Mouse (Mus musculus) stomach, embryonic 16.5 days (tissue): ENCODE results near the gene Wdhd1. TPM values are rescaled to one million over a fixed set of nuclear protein-coding genes. Genes with fewer than 3 reads are reported as not detected.

ENCODE experiments used
- ATAC-seq: fragments of 200-750 bp; cut with Nextera tagmentation; 2 replicates; pipeline ENCODE4 v1.8.0; 2017; ENCODE audit warnings: moderate number of reproducible peaks, moderate TSS enrichment; ENCODE audit not compliant: insufficient read depth, low FRiP score
- H3K27ac ChIP-seq: fragments of 300-500 bp; sonication (generic); 2 replicates; pipeline ENCODE4 v1.5.1; 2014; ENCODE audit warnings: low read length
- H3K27me3 ChIP-seq: fragments of 300-500 bp; sonication (generic); 2 replicates; pipeline ENCODE4 v1.6.1; 2014; ENCODE audit warnings: low read length, control low read depth, mixed read lengths; ENCODE audit not compliant: control insufficient read depth, insufficient read depth
- H3K36me3 ChIP-seq: fragments of 300-500 bp; sonication (generic); 2 replicates; pipeline ENCODE4 v1.6.1; 2014; ENCODE audit warnings: low read length; ENCODE audit not compliant: control insufficient read depth, insufficient read depth
- H3K4me1 ChIP-seq: fragments of 300-500 bp; sonication (generic); 2 replicates; pipeline ENCODE4 v1.6.1; 2014; ENCODE audit warnings: low read length, control low read depth, mixed read lengths; ENCODE audit not compliant: control insufficient read depth, insufficient read depth
- H3K4me2 ChIP-seq: fragments of 300-500 bp; sonication (generic); 2 replicates; pipeline ENCODE4 v1.6.1; 2014; ENCODE audit warnings: low read depth, low read length, mixed read lengths
- H3K4me3 ChIP-seq: fragments of 300-500 bp; sonication (generic); replicated peaks from 2 replicates; pipeline ENCODE4 v1.5.1; 2014; ENCODE audit warnings: mild to moderate bottlenecking, low read length
- H3K9ac ChIP-seq: fragments of 300-500 bp; sonication (generic); 2 replicates; pipeline ENCODE4 v1.6.1; 2014; ENCODE audit warnings: low read length
- H3K9me3 ChIP-seq: fragments of 300-500 bp; sonication (generic); replicated peaks from 2 replicates; pipeline ENCODE4 v1.6.1; 2016; ENCODE audit warnings: low read length, control low read depth; ENCODE audit not compliant: control insufficient read depth
- WGBS: fragments of 180-500 bp; shearing (Covaris S2); extraction: QIAGEN DNeasy Blood & Tissue Kit; methylation state at CpG from one replicate; pipeline ENCODE4 v1.1.7; 2014; 5-methylcytosine and 5-hydroxymethylcytosine counted together
- polyA plus RNA-seq: library from polyadenylated mRNA; unstranded; fragments of >200 nt; fragmentation: Nextera tagmentation; extraction: Ambion mirVana; gene quantifications from 2 replicates; pipeline ENCODE4 v1.2.1, GENCODE M21; 2015

Wdhd1 gene
- polyA plus RNA-seq, 1 experiment from 2014 or later = 25.6 TPM

DNA sequence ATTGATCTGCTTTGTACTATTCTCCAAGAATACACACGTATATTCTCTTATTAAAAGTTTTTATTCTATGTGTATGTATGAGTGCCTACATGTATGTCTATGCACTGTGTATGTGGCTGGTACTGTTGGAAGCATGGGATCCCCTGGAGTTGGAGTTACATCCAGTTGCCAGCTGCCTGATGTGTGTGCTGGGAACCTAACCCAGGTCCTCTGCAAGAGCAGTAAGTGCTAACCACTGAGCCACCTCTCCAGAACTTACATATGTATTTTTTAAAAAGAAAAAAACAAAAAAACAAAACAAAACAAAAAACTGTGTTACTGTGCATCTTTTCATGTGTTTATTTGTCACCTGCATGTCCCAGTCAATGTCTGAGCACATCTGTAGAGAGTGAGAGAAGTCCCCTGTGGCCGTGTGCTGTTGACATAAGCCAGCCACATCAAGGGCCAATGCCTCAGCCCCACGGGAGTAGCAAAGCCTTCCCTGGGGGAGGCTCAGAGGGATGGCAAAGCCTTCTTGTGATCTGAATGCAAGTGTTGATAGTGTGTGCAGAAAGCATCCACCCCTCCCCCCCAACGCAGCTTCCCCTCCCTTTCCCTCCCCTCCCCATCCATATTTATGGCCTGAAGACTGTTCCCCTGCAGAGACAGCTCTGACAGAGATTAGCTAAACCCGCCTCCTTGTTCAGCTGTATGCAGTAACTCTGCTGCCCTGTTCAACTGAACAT, 42.0 kb downstream of the Wdhd1 start:
- no peak overlapping the region for H3K4me3 ChIP-seq
- WGBS = 67% methylated on average over 5 of the region's 5 CpGs
- ATAC-seq = no peak
- no peaks in the 10 kb centered on the region for H3K4me1 ChIP-seq
- no peak overlapping the region for H3K4me2 ChIP-seq
- H3K27me3 ChIP-seq = no peaks in the 10 kb centered on the region
- no peak overlapping the region for H3K9ac ChIP-seq
- 0 out of 2 replicates have a peak, but pooled peaks cover 7% of the 10 kb centered on the region for H3K9me3 ChIP-seq
- no peaks in the 10 kb centered on the region for H3K36me3 ChIP-seq
- H3K27ac ChIP-seq = no peak overlapping the region

DNA sequence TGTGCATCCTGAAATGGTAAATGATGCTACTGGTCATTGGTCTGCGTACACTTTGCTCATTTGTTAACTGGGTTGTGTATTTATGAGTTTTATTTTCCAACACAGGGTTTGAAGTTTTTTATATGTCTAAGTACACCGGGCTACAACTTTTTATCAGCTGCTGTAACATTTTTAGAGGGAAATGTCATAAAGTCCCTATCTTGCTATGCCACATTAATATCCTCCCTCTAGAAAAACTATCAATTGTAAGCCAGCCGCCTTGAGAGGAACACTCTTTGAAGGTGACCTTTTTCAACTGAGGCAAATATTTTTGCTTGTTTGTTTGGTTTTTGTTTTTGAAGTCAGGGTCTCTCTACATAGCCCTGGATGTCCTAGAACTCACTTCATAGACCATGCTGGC, 42.6 kb downstream of the Wdhd1 start:
- WGBS = 88% methylated on average over 3 of the region's 3 CpGs
- Histone ChIP-seq H3K36me3 (no peaks in the 10 kb centered on the region), H3K9me3 (0 out of 2 replicates have a peak, but pooled peaks cover 7% of the 10 kb centered on the region), H3K9ac (no peak overlapping the region), H3K4me1 (no peaks in the 10 kb centered on the region), H3K27me3 (no peaks in the 10 kb centered on the region), H3K4me2 (no peak overlapping the region), H3K4me3 (no peak overlapping the region), H3K27ac (no peak overlapping the region)
- ATAC-seq = no peak

- no peak overlapping the region for H3K4me2 ChIP-seq
- H3K9ac ChIP-seq = no peak overlapping the region
- no peak overlapping the region for H3K4me3 ChIP-seq
- H3K36me3 ChIP-seq = no peaks in the 10 kb centered on the region
- ATAC-seq = no peak
- 0 out of 2 replicates have a peak, but pooled peaks cover 7% of the 10 kb centered on the region for H3K9me3 ChIP-seq
- no peaks in the 10 kb centered on the region for H3K27me3 ChIP-seq
- WGBS = 60% methylated on average over 2 of the region's 2 CpGs
- no peaks in the 10 kb centered on the region for H3K4me1 ChIP-seq
- H3K27ac ChIP-seq = no peak overlapping the region
Observed at GRCm38 (mm10) chr14:47233602-47234001, 43.1 kb downstream of the Wdhd1 start.

- no peaks in the 10 kb centered on the region for H3K4me1 ChIP-seq
- no peak overlapping the region for H3K4me2 ChIP-seq
- H3K36me3 ChIP-seq = no peaks in the 10 kb centered on the region
- 63% methylated on average over 11 of the region's 11 CpGs for WGBS
- no peaks in the 10 kb centered on the region for H3K9me3 ChIP-seq
- no peak overlapping the region for H3K27ac ChIP-seq
- no peak for ATAC-seq
- H3K4me3 ChIP-seq = no peak overlapping the region
- no peak overlapping the region for H3K9ac ChIP-seq
- H3K27me3 ChIP-seq = no peaks in the 10 kb centered on the region
Observed at GRCm38 (mm10) chr14:47229796-47230376, 46.8 kb downstream of the Wdhd1 start.

GRCm38 (mm10) chr14:47225931-47226330, 50.7 kb downstream of the Wdhd1 start:
- H3K9ac ChIP-seq = no peak overlapping the region
- ATAC-seq = no peak
- H3K36me3 ChIP-seq = no peaks in the 10 kb centered on the region
- H3K27me3 ChIP-seq = no peaks in the 10 kb centered on the region
- no peak overlapping the region for H3K27ac ChIP-seq
- WGBS = 81% methylated on average over 8 of the region's 8 CpGs
- no peak overlapping the region for H3K4me3 ChIP-seq
- no peaks in the 10 kb centered on the region for H3K4me1 ChIP-seq
- H3K9me3 ChIP-seq = no peaks in the 10 kb centered on the region
- H3K4me2 ChIP-seq = no peak overlapping the region

DNA sequence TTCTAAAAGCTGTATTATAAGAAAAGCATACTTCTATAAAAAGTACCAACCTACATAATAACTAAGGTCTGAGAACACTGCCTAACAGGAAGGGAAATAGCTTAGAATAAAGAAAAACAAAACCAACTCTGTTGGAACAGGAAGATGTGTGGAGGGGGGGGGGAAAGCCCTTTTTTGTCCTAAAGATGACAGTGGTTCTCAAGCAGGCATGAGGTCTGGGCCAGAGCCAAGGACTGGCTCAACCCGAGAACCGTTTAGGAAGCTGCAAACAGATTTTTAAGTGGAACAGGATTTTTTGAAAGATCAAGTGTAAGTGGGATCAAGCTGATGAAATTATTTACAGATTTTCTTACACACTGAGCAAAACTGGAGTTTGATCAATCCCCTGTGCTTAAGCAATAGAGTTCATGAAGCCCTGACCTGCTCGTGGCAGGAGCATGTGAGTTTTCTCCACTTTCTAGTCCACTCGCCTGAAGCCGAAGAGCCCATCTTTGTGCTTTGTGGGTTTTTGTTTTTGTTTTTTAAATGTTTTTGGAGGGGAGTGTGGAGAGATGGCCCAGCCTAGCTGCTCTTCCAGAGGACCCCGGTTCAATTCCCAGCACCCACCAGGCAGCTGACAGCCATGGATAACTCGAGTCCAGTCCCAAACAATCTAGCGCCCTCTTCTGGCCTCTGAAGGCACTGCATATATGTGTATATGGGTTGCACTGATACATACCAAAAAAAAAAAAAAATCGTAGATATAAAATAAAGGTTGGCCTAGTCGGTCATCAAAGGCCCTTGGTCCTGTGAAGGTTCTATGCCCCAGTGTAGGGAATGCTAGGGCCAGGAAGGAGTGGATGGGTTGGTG, 52.0 kb downstream of the Wdhd1 start:
- Histone ChIP-seq H3K27ac (no peak overlapping the region), H3K9me3 (no peaks in the 10 kb centered on the region), H3K4me3 (no peak overlapping the region), H3K4me1 (no peaks in the 10 kb centered on the region), H3K36me3 (no peaks in the 10 kb centered on the region), H3K9ac (no peak overlapping the region), H3K27me3 (no peaks in the 10 kb centered on the region), H3K4me2 (no peak overlapping the region)
- WGBS = 73% methylated on average over 10 of the region's 10 CpGs
- ATAC-seq = no peak

GRCm38 (mm10) chr14:47222631-47223450, 53.8 kb downstream of the Wdhd1 start:
- no peaks in the 10 kb centered on the region for H3K4me1 ChIP-seq
- no peak overlapping the region for H3K9ac ChIP-seq
- no peak for ATAC-seq
- no peak overlapping the region for H3K4me2 ChIP-seq
- H3K4me3 ChIP-seq = no peak overlapping the region
- H3K27ac ChIP-seq = no peak overlapping the region
- 68% methylated on average over 11 of the region's 11 CpGs for WGBS
- no peaks in the 10 kb centered on the region for H3K9me3 ChIP-seq
- H3K36me3 ChIP-seq = no peaks in the 10 kb centered on the region
- no peaks in the 10 kb centered on the region for H3K27me3 ChIP-seq

- WGBS = 81% methylated on average over 11 of the region's 11 CpGs
- no peaks in the 10 kb centered on the region for H3K4me1 ChIP-seq
- ATAC-seq = no peak
Observed at GRCm38 (mm10) chr14:47221567-47221966, 55.1 kb downstream of the Wdhd1 start.

More at GRCm38 (mm10) chr14:47221567-47221966, 55.1 kb downstream of the Wdhd1 start:
- Histone ChIP-seq H3K9ac (no peak overlapping the region), H3K36me3 (no peaks in the 10 kb centered on the region), H3K4me3 (no peak overlapping the region), H3K27ac (no peak overlapping the region), H3K4me2 (no peak overlapping the region), H3K9me3 (no peaks in the 10 kb centered on the region), H3K27me3 (no peaks in the 10 kb centered on the region)
